Mouse (Mus musculus): ENCODE results near the gene Ifih1. TPM values are rescaled to one million over a fixed set of nuclear protein-coding genes. Genes with fewer than 3 reads are reported as not detected.

Gene Ifih1
- polyA plus RNA-seq (2015; fragmentation: Nextera tagmentation; extraction: Ambion mirVana), result 7.0 and 8.2 TPM in 2 replicates

GRCm38 (mm10) chr2:62646014-62646645 is at the start of gene Ifih1:
Ifih1 (minus strand) TSS chr2:62646255.

GRCm38 (mm10) chr2:62664135-62664670 is 18.1 kb upstream of the Ifih1 start, which contains the start of gene Gca:
Gca (plus strand) TSS chr2:62664285.

GRCm38 (mm10) chr2:62573753-62574159 is 72.3 kb downstream of the Ifih1 start, which contains the start of gene Fap:
Fap (minus strand) TSS chr2:62574075.

Other genes with a start within 250 kb of the Ifih1 start
- 4.1 and 5.8 TPM in 2 replicates for gene Dpp4, start 234.0 kb downstream of the Ifih1 start, polyA plus RNA-seq (2015; fragmentation: Nextera tagmentation; extraction: Ambion mirVana)
- 0.25 TPM in 1 of 2 replicates, not detected in the other for gene Gcg, start 162.6 kb downstream of the Ifih1 start, polyA plus RNA-seq (2015; fragmentation: Nextera tagmentation; extraction: Ambion mirVana)
- 6.9 and 15.2 TPM in 2 replicates for gene Fap, start 72.2 kb downstream of the Ifih1 start, polyA plus RNA-seq (2015; fragmentation: Nextera tagmentation; extraction: Ambion mirVana)
- gene Gca, start 18.0 kb upstream of the Ifih1 start, polyA plus RNA-seq (2015; fragmentation: Nextera tagmentation; extraction: Ambion mirVana), result 1.5 and 2.0 TPM in 2 replicates

Data from adrenal gland, postnatal 0 days (tissue).